Mouse (Mus musculus): ENCODE measurements around the gene Asdurf. TPM values are rescaled to one million over a fixed set of nuclear protein-coding genes. Genes with fewer than 3 reads are reported as not detected.

The Asdurf gene
- 1 to 10 TPM in 1 of 2 experiments, not detected in 1; 9.7 TPM for total RNA-seq (2023)

GRCm38 (mm10) chr1:53352327-53353261 is at the start of gene Asdurf, which contains the start of the genes Gm28551 and Asnsd1:
TSS of gene Asdurf (minus strand) at chr1:53352619.
TSS of gene Gm28551 (minus strand) at chr1:53352667.
TSS of gene Asnsd1 (minus strand) at chr1:53352752.

GRCm38 (mm10) chr1:53312989-53313967 is 39.1 kb downstream of the Asdurf start, which contains the start of gene Osgepl1:
TSS of gene Osgepl1 (plus strand) at chr1:53313624.

Other genes starting within 250 kb of the Asdurf start
- not detected for gene 1700019A02Rik, start 165.0 kb downstream of the Asdurf start, total RNA-seq (2023)
- 1 to 10 TPM; 4.6 to 8.1 TPM for gene Pms1, start 55.6 kb downstream of the Asdurf start, total RNA-seq (2023)
- gene Ormdl1, start 55.5 kb downstream of the Asdurf start, total RNA-seq (2023) = 10 to 100 TPM; 11.4 to 12.1 TPM
- 1 to 10 TPM in 1 of 2 experiments, not detected in 1; 1.6 TPM for gene Gm28778, start 55.5 kb downstream of the Asdurf start, total RNA-seq (2023)
- gene Osgepl1, start 39.0 kb downstream of the Asdurf start, total RNA-seq (2023) = 1 to 10 TPM; 4.3 to 5.1 TPM
- gene Gm28551, start within 50 bp of the Asdurf start, total RNA-seq (2023) = not detected
- 10 to 100 TPM; 48.2 to 49.8 TPM for gene Asnsd1, start 133 bp upstream of the Asdurf start, total RNA-seq (2023)